Mouse (Mus musculus) right cerebral cortex, postnatal 4 days (tissue): ENCODE data around the gene Ubr7.

Experiments
- DNase-seq: peaks from one replicate; pipeline ENCODE4 v3.0.0-alpha.2; 2022

Gene Ubr7

GRCm38 (mm10) chr12:102757689-102758402, at the start of gene Ubr7, which contains the start of the genes Gm28051 and Gon7:
Gene Ubr7 (plus strand): TSS chr12:102757967.
Gene Gm28051 (minus strand): TSS chr12:102757765.
Gene Gon7 (minus strand): TSS chr12:102757803.
- DNase-seq, result peak; percentile 91

DNA sequence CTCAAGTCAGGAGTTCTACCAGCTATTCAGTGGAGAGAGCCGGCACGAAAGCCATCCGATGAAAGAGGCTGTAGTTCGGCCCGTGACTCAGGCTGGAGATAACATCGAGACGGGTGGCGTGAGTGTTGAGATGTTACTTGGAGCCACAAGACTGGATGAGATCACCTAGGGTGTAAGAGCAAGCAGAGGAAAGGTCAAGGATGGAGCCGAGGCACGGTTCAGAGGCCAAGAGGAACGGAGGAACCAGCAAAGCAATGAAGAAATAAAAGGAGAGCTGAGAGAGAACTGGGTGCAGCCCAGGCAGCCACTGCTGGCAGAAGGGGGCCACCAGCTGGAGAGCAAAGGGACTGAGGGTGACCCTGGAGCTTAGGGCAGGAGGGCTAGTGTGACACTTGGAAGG, 49.5 kb upstream of the Ubr7 start:
- no peak for DNase-seq

GRCm38 (mm10) chr12:102709896-102710295, 47.9 kb upstream of the Ubr7 start:
- no peak for DNase-seq

GRCm38 (mm10) chr12:102710851-102711375, 46.9 kb upstream of the Ubr7 start:
- DNase-seq, result no peak

DNA sequence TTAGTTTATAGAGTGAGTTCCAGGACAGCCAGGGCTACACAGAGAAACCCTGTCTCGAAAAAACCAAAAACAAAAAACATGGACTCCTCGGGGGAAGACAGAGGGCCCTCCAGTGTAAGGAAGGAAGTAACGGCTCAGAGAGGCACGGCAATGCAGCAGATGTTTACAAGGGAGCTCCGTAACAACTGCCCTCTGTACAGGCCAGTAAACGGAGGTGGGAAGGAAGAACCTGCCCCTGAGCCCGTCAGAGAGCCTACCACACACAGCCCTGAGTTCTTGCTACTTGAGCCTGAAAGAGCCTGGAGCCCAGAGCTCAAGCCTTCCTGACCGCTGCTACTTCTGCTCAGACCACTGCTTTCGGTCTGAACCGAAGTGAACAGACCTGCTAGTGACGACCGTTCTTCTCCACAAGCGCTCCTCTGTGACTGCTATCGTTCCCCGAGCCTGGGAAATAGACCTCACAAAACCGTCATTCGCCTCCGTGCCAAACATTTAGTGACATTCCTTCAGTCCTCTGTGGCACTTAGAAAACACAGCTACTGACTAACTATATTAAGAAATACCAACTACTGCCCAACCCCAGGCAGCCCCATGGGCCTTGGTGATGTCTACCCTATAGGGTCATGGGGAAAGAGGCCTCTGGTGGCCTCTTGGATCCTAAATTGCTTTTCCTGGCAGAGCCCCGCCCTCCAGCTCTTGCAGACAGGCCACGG, 44.5 kb upstream of the Ubr7 start:
- DNase-seq, result no peak

DNA sequence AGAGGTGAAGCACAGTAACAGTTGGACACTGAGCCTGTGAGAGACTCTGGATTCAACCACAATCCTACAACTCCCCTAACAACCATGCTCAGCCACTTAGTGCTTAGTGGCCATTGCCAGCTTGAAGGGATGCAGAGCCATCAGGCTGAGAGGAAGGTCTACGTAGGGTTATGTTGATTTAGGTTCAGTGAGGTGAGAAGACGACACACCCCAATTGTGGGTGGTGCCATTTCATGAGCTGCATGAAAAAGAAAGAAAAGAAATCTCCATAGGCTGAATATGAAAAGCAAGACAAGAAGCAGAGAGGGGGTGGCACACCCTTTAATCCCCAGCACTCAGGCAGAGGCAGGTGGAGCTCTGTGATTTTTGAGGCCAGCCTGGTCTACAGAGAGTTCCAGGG, 43.7 kb upstream of the Ubr7 start:
- no peak for DNase-seq

DNA sequence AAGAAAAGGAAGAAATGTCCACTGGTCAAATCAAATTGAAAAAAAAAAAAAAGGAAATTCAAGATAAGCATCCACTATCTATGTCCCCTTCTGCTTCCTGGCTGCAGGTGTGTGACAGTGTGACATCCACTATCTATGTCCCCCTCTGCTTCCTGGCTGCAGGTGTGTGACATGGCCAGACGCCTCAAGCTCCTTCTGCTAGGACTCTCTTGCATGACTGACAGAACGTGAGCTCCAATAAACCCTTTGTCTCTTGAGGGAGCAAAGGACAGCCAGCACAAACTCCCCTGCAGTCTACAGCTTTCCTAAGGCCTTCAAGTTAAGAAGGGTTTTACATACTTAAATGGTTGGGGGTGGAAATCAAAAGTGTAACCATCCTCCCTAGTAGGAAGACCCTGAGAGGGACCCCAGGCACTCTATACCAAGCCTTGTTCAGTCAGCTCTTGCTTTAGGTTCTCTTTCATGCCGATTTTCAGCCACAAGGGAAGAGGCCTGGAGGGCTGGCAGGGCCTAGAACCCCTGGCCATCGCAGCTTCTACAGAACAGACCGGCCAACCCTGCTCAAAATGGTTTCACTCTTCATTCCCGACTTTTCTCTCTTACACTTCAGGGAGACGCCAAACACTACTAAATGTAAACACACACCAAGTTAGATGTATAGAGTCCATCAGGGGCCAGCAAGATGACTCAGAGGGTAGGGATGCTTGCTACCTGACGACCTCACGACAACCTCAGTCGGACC, 42.9 kb upstream of the Ubr7 start:
- DNase-seq, result no peak

DNA sequence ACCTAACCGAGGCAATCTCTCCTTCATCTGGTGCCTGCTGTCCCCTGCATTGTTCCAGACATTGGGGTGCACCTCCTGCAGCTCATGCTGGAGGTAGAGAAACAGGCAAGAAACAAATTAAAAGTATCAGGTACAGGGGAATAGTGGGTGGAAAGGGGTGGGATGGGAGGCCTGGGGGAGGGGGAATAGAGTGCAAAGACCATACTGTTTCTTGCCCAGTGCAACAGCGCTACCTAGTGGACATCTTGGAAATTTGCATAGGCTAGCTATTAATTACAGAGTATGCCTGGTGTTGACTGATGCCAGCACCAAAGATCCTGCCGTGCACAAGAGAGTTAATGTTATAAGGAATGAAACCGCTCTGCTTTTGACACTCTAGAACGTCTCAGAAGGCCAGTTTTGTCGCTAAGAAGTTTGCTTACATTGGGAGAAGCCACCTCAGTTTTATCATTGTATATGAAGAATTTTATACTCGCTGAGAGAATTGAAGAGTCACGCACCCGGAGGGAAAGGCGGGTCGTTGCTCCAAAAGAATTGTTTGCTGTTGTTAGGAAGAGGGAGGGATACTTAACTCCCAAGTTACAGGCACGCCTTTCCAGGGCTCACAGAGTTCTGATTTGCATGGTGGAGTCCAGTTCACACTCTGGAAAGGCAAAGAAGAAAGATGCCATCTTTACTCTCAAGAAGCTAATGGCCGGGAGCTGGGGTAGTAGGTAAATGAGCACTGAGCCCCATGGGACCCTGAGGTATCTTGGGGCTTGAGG, 38.0 kb upstream of the Ubr7 start:
- DNase-seq, result peak; percentile 56

DNA sequence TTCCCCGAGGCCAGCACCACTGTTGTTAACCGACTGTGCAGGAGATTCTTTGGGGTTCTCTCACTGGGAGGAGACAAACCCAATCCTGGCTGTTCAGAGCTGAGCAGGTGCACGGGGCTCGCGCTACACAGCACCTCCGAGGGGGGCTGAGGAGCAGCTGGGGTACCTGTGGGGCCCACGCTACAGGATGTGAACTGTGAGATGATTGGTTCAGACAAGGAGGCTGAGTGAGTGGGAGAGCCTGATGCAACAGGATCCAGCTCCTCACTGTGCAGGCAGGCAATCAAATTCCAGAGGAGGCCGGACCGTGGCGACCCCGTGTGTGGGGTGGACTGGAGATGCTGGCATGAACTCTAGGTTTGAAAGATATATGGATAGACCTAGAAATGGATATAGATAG, 35.3 kb upstream of the Ubr7 start:
- no peak for DNase-seq

DNA sequence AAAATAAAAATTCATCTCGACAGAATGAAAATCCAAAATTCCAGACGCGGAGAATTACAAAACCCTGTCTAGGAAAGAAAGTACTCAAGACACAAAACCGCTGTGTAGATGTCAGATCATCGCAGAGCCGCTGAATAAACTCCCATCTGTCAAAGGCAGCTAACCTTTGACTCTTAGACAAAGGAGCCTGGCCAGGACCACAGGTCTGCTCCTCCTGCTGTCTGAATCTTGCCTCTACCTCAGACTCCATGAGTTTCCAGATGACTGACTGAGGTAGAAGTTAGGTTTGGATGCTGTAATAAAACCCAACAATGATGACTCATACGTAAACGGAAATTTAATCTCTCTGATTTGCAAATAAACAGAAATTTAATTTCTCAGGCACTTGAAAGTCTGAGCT, 34.8 kb upstream of the Ubr7 start:
- DNase-seq, result no peak

- DNase-seq, result no peak
Observed at GRCm38 (mm10) chr12:102723861-102724260, 33.9 kb upstream of the Ubr7 start.

DNA sequence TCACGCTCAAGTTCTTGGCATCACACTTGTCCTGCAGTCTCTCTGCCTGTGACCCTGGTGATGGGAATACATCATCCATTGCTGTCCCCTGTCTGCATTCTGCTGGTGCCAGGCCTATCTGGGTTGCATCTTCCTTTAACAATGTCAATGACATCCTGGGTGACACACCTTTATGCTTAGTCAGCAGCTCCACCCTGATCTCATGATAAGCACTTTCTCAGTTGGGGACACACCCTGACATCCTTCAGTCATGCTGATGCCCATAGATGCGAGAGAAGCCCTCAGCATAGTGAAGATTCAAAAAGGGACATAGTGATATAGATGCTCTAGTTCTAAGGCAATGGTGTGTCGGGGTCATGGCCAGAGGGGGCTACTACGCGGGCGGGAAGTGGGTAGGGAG, 32.6 kb upstream of the Ubr7 start:
- no peak for DNase-seq

GRCm38 (mm10) chr12:102725761-102726175, 32.0 kb upstream of the Ubr7 start:
- no peak for DNase-seq

- peak; percentile 88 for DNase-seq
Observed at GRCm38 (mm10) chr12:102729855-102730797, 27.6 kb upstream of the Ubr7 start.

GRCm38 (mm10) chr12:102730798-102731619, 26.8 kb upstream of the Ubr7 start:
- no peak for DNase-seq

GRCm38 (mm10) chr12:102733381-102733780, 24.4 kb upstream of the Ubr7 start:
- peak; percentile 62 for DNase-seq

- no peak for DNase-seq
Observed at GRCm38 (mm10) chr12:102739096-102739495, 18.7 kb upstream of the Ubr7 start.

GRCm38 (mm10) chr12:102740285-102740684, 17.5 kb upstream of the Ubr7 start:
- DNase-seq, result no peak

- no peak for DNase-seq
Observed at GRCm38 (mm10) chr12:102742056-102742455, 15.7 kb upstream of the Ubr7 start.

GRCm38 (mm10) chr12:102743036-102743588, 14.7 kb upstream of the Ubr7 start:
- no peak for DNase-seq
